Mouse (Mus musculus): ENCODE results near the gene Gbx1.

GRCm38 (mm10) chr5:24484963-24485362, 42.0 kb downstream of the Gbx1 start:
- TF ChIP-seq CTCF (IDR thresholded peaks at IDR 0.05; ENCODE audit: borderline replicate concordance, extremely low read depth, insufficient read depth, insufficient read length) = no peak
- TF ChIP-seq POLR2A (IDR thresholded peaks at IDR 0.05; ENCODE audit: borderline replicate concordance, extremely low read depth, insufficient read depth, insufficient read length, poor library complexity, severe bottlenecking) = no peak
